8 mouse cellular contexts compared by ENCODE assay signal in the genomic region with DNA sequence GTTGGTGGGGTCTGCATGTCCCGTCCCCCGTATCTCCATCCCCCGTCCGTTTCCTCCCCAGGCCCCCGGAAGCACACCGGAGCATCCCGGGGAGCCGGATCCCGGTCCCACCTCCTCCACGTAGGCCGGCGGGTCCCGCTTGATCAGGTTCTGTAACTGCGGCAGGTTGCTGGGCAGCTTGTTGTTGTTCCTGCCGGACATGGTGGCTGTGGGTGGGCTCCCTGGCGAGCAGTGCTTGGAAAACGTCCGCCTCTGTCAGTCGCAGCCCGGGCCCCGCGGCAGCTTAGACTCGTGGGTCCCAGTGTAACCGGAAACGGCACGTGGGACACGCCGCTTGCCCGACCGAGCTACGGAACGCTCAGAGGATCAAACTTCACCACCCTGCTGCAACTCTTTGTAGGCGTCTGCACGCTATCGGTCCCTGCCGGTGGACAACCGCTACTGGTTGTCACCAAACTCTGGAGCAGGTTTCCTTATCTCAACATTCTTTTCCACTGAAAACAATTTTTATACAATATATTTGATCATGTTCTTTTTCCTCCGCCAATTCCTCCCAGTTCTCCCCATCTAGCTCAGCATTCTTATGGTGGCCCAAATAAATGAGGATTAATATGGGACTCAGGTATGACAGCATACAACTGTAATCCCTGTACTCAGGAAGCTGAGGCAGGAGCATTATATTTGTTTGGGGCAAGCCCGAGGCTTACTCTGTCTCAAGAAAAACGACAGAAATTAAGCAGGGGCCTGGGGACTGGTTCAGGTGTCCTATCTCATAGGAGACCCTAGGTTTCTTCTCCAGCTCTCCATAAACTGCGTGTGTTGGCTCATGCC. TPM values are rescaled to one million over a fixed set of nuclear protein-coding genes. Genes with fewer than 3 reads are reported as not detected.
DNase-seq lines count a peak whose midpoint lies in the region; ATAC-seq and TF ChIP-seq lines count a peak whose summit lies in the region.

A gene (minus strand): TSS at position 799 of the 831 bp plus-strand sequence.

- TF ChIP-seq POLR2A in cortical plate, adult 2 months (IDR thresholded peaks at IDR 0.05; ENCODE audit: extremely low read depth, insufficient read depth, low read length), result peak; percentile 40; the same call in 1 of the 2 replicates

- H3K4me1 ChIP-seq in cortical plate, adult 2 months (ENCODE audit: control insufficient read depth, insufficient read depth, low read length), result peaks cover 4% of the 10 kb centered on the region

- peak within 1 kb of the TSS; percentile 78 for H3K4me3 ChIP-seq in cortical plate, adult 2 months (ENCODE audit: insufficient read depth, low read length)

- TF ChIP-seq CTCF in cortical plate, adult 2 months (IDR thresholded peaks at IDR 0.05; ENCODE audit: extremely low read depth, insufficient read depth, low read length), result peak; percentile 44

- DNase-seq in gastrocnemius, postnatal 10 days, result peak; percentile 89
- DNase-seq in induced T-regulatory cell, adult 2 months (ENCODE audit: low read depth), result peak; percentile 94
- DNase-seq in left cerebral cortex, adult 9 months (ENCODE audit: low spot score in 2 of 2), result peak; percentile 89 to 95
- peak; percentile 93 for DNase-seq in right cerebral cortex, postnatal 14 days
- DNase-seq in urinary bladder, postnatal 36 days (ENCODE audit: low spot score in 2 of 2), result peak; percentile 83 to 91

- no peak within 1 kb of the TSS for H3K27ac ChIP-seq in cortical plate, adult 2 months (ENCODE audit: insufficient read depth, low read length)

- ATAC-seq in activated CD4-positive, CD25-positive, alpha-beta regulatory T cell, adult 4 months, result peak; percentile 96
- peak; percentile 97 for ATAC-seq in megakaryocyte progenitor cell, adult 5-6 weeks (replicated peaks; ENCODE audit: poor library complexity)

RNA-seq across cellular contexts. Expression of the gene that starts here (rescaled TPM):
- 10 to 100 TPM; 37.7 to 41.4 TPM for polyA plus RNA-seq in activated CD4-positive, CD25-positive, alpha-beta regulatory T cell, adult 4 months (2017; shearing (Covaris generic))
- 11.8 and 13.8 TPM in 2 replicates for polyA plus RNA-seq in cortical plate, adult 2 months (2012; rRNA removed)
- 10 to 100 TPM; 20.3 to 20.8 TPM for total RNA-seq in gastrocnemius, postnatal 10 days (2021)
- total RNA-seq in megakaryocyte progenitor cell, adult 5-6 weeks (2015), result 39.5 and 46.5 TPM in 2 replicates
- total RNA-seq in megakaryocyte progenitor cell, adult 5-6 weeks (2017), result 69.5 and 86.2 TPM in 2 replicates
